Mouse (Mus musculus) adrenal gland, adult 2 months (tissue): ENCODE results near the gene Trim11. TPM values are rescaled to one million over a fixed set of nuclear protein-coding genes. Genes with fewer than 3 reads are reported as not detected.
A peak's percentile ranks its signal among the peaks of the same experiment; 100 is the strongest.
"Not testable (repeated sequence)": the region's sequence is repeated elsewhere in the genome, so short reads cannot be mapped to it uniquely, and the experiment has no call there.

ENCODE experiments used
- DNase-seq: peaks from one replicate; pipeline ENCODE4 v3.0.0; 2021
- long read RNA-seq: library from polyadenylated mRNA; stranded (forward); transcript quantifications from one replicate; pipeline ENCODE4 v2.0.0, GENCODE M21; 2021
- polyA plus RNA-seq: library from polyadenylated mRNA; depleted of rRNA; stranded (reverse); fragments of >200 nt; gene quantifications from 2 replicates; pipeline ENCODE4 v1.2.3, GENCODE M21; 2012; rRNA removed
- total RNA-seq, 2 experiments: library from RNA; stranded (reverse); gene quantifications; 2 replicates each; pipeline ENCODE4 v1.2.3; 2021

Gene Trim11
- total RNA-seq (10 to 100 TPM; 21.3 to 23.4 TPM), polyA plus RNA-seq (45.2 and 45.7 TPM in 2 replicates)
- long read RNA-seq, partial matches to known transcripts: 1 of 29 reads
- long read RNA-seq, other reads (novel, unspliced or antisense): 28 of 29 reads

DNA sequence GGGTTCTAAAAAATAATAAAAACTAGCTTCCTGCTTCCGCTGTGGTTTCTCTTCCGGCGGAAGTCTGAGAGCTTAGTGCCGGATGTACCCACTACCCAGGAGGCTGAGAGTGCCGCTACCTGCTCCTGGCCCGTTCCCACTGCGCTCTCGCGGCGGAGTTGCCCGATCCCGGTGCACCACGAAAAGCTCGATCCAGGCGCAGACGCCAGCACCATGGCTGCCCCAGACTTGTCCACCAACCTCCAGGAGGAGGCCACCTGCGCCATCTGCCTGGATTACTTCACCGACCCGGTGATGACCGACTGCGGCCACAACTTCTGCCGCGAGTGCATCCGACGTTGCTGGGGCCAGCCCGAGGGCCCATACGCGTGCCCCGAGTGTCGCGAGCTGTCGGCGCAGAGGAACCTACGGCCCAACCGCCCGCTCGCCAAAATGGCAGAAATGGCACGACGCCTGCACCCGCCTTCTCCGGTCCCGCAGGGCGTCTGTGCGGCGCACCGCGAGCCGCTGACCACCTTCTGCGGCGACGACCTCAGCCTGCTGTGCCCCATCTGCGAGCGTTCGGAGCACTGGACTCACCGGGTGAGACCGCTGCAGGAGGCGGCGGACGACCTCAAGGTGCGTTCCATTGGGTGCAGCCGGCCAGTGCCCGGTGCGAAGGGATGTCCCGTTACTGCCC lies at the start of gene Trim11:
Trim11 (plus strand) TSS at position 67 of the 679 bp plus-strand sequence.
- DNase-seq: peak; percentile 80

DNA sequence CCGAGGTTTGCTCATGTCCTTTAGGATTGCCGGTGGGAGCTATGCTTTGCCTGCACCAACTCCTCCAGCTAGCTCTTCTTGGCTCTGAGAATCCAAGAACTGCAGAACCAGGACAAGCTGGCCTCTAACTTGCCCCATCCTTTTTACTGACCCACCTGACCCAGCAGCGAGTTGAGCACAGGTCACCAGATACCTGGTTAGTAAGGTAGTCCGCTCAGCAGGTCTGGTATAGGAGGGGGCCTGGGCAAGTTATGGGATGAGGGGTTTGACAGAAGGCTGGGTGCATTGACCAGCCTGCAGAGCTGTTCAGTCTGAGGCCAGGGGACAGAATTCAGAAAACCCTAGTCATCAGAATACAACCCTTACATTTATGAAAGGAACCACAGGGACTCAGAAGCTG lies 48.8 kb upstream of the Trim11 start:
- no peak for DNase-seq

DNA sequence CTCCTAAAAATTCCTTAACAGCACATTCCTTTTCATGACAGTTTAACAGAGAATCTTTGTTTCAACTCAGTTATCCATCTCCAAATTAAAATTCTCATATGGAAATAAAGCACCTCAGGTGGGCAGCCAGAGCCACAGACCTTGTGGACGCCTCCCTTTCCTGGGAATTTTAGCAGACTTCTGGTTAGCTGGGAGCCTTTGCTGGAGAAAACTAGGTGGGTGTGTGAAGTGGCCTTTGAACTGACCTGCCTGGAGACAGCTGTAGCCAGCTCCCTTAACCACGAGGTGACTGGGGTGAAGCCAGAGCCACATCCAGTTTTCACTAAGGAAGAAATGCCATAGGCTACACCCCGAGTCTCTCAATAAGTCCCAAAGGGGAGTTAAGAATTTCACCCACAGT lies 48.3 kb upstream of the Trim11 start:
- DNase-seq: no peak

DNA sequence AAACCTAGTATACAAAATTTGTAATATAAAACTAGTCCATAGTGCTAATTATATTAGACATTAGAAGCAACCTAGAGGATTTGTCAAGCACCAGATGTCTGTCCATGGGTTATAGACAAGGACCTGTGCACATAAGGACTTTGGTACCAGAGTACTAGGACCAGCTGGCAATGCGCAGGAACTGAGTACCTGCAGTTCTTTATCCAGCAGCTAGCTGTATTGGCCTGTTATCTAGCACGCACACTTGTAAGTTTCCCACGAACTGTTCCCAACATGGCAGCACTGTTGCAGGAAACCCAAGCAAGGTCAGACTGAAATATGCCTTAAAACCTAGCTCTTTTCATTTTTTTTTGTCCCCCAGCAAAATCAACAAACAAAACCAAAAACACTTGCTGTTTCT lies 47.6 kb upstream of the Trim11 start:
- DNase-seq: no peak

DNA sequence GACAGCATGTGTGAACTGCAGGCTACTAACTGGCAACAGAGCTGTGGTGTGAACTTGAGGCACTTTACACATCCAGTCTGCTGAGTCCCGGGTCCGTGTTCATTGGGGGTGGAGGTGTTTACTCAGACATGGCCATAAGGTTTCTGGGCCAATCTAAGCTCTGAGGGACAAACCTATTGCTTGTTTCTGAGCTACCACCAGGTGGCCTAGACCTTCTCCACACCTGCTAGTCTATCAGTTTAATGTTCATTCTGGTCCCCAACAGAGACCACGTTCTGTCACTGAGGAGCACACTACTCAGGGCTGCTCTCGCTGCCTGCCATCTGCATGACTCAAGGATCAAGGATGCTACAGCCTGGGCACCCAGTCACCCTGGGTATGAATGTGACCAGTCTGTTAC lies 46.3 kb upstream of the Trim11 start:
- DNase-seq: no peak

DNA sequence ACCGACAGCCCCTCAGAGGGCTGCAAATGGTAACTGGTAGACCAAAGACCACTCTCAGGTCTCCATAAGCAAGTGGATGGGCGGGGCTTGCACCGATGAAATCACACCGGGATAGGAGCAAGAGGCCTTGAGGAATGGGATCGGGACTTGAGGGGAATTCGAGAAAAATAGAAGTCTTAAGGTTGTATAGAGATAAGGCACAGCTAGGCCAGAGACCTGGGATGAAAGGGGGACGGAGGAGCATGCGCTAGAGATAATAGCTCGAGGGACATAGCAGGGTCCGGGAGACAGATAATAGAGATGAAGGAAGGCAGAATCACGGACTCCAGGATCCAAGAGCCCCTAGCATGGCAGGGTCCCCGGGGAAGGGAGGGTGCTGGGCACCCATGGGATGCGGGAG lies 40.0 kb upstream of the Trim11 start:
- DNase-seq: peak; percentile 31

DNA sequence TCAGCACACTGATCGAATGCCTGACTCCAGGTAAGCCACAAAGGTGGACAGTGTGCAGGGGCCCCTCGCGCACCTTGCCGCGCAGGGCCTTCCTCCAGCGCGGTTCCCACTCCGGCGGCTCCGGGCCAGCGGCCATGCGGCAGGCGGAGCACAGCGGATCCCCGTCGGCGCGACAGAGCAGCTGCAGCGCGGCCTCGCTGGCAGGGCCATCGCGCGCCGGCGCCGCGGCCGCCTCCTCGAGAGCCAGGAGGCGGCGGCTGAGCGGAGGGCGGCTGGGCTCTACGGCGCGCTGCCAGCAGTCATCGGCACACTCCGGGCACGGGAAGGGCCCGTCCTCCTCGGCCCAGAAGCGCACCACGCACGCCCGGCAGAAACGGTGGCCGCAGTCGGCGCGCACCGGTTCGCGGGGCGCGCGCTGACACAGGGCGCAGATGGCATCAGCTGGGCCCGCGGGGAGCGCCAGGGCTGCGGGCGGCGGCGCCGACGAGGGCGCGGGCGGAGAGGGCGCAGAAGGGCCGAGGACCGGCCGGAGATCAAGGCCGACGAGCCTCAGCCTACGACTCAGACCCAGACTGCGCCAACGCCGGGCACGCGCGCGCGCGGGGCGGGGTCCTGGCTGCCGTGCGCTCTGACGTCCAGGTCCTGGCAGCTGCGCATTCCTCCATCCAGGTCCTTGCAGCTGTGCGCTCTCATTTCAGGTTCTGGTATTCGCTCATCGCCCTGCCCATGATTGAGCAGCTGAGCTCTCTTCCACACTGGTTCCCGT lies 39.4 kb upstream of the Trim11 start, which contains the start of gene Rnf187:
Rnf187 (minus strand) TSS at position 595 of the 766 bp plus-strand sequence.
- peak; percentile 96 for DNase-seq

DNA sequence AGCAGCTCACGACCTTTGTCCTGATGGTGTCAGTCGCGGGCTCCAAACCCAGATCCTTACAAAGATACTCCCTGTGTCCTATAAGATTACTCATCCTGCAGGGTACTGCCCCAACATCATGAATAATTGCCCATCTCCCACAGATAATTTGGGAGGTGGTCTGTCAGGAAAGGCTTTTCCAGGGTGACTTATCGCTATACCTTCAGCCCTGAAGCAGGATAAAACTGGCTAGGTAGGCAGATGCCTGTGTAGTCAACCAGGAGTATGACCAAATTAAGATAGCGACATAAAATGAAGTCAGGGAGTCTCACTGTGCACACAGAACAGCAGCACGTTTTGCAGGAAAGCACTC lies 38.8 kb upstream of the Trim11 start:
- DNase-seq: no peak

DNA sequence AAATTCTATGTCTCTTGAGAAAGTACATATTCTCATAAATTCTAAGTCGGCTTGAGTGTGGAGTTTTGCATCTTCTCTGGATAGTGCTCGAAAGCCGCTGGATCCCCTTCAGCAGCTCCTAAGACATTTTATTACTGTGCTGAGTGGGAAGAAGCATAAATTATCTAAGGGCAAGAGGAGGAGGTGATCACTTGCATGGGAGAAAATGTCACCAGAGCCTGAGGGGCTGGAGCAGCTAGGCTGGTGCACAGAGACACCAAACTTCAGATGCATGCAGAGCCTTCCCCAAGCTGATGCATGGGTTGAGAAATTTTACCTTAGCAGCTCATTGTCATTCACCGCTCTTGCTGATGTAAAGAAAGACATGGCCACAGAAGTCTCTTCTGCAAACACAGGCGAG lies 33.8 kb upstream of the Trim11 start:
- DNase-seq: no peak

DNA sequence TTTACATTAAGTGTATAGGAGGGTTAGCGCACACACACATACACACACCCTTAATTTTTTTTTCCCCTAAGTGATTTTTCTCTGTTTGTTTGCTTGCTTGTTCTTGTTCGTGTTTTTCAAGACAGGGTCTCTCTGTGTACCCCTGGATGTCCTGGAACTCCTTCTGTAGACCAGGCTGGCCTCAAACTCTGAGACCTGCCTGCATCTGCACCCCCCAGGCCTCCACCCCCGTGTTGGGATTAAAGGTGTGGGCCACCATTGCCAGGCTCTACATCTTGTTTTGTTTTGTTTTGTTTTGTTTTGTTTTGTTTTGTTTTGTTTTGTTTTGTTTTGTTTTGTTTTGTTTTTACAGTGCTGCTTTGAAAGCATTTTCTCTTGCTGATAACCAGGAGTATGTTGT lies 30.6 kb upstream of the Trim11 start:
- DNase-seq: no peak

DNA sequence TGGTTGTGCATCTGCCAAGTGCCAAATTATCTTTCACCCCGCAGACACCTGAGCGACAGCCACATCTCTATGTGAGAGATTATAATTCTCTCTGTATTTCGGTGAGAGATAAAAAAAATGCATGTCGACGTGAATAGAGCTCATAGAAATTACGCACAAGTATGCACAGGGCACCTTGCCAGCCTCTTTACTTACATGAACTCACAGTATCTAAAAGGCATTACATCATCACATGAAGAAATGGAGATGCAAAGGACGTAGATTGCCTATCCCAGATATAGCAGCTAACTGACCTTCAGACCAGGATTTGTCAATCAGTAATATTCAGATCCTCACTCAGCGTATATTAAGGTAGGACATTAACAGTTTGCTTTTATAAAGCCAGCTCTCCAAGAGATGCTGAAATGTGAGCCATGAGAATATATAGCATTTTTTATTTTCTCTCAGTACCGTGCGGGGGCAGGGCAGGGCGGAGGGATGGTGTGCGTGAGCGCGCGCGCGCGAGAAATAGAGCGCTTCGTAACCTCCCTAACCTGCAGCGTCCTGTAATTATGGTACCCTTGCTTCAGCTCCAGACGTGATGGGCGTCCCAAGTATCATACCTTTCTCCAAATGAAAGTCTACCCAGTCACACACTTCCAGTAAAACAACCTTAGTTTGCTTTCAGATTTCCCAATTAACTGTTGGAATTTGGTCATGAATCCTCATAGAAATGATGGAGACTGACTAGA lies 29.9 kb upstream of the Trim11 start:
- no peak for DNase-seq

DNA sequence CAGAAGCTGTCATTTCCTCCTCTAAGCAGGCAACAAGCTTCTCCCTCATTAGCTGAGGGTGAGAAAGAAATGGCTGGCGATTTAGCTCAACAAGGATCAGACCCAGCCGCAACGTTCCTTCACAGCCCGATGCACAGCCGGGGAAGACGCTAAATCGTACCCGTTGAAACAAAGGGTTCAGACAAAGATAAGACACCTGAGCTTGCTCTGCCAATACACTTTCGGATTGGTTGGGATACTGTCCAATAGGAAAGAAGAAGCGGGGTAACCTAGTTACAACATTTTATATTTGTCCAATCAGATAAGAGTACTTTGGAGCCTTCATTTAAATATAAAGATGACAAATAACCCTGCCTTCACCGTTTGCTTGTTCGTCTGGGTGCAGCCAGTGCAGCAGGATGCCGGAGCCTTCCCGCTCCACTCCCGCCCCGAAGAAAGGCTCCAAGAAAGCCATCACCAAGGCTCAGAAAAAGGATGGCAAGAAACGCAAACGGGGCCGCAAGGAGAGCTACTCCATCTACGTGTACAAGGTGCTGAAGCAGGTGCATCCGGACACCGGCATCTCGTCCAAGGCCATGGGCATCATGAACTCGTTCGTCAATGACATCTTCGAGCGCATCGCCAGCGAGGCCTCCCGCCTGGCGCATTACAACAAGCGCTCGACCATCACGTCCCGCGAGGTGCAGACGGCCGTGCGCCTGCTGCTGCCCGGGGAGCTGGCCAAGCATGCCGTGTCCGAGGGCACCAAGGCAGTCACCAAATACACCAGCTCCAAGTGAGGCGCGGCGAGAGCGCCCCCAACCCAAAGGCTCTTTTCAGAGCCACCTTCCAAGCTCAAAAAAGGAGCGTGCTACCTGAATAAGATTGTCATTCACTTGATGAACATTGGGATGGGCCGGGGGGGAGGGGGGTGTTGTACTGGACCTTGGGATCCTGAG lies 29.1 kb upstream of the Trim11 start, which contains the start of gene Hist3h2ba:
Hist3h2ba (plus strand) TSS at position 379 of the 938 bp plus-strand sequence.
- peak; percentile 54 for DNase-seq

DNA sequence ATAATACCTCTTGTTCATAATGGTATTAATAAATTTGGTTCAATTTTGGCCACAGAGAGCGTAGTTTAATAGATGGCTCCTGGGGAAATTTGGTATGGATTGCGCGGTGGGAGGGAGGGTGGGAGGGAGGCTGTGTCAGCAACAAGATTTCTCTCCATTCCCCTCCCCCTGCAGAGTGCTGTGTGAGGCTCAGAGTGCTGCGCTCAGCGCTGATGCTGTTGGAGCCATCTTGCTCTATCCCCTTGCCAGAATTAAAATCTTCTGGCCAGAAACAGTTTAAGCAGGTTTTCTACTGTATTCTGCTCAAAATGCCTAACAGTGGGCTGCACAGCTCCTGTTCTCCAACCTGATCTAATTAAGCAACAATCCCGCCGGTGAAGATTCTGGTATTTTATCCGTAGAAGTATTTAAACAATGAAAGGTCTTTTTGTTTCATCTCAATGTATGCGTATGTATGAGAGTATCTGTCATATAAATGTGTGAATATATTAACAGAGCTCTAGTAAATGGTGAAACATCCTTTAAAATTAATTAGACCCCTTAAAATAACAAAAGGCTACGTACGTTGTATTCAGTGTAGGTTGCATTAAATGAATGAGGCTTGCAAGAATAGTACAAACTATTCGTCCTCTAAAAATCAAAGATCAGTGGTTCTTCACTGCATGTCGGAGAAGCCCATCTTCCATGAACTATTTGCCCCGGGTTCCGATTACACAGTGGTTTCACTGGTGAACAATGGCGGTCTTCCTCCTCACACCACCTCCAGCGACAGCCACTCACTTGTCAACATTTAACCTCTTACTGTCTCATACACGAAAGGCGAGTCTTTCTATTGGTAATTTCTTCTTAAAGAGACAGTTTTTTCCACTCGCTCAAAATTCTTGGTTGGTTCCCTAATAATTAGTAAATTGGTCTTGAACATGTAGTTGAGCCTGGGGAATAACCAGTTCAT lies 28.1 kb upstream of the Trim11 start:
- DNase-seq: no peak

DNA sequence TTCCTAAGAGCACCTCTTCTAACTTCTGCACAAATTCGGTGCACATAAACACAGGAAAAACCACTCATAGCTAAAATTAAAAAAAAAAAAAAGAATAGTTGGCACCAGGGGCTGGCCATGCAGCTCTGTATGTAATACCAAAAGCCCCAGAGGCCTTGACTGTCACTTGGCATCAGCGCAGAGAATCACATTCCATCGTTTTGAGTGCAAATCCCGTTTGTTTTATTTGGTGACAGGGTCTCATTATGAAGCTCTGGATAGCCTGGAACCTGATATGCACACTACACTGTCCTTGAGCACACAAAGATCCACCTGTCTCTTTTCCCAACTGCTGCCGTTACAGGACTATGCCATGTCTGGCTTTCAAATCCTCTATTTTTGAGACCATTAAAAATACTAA lies 26.7 kb upstream of the Trim11 start:
- DNase-seq: no peak

DNA sequence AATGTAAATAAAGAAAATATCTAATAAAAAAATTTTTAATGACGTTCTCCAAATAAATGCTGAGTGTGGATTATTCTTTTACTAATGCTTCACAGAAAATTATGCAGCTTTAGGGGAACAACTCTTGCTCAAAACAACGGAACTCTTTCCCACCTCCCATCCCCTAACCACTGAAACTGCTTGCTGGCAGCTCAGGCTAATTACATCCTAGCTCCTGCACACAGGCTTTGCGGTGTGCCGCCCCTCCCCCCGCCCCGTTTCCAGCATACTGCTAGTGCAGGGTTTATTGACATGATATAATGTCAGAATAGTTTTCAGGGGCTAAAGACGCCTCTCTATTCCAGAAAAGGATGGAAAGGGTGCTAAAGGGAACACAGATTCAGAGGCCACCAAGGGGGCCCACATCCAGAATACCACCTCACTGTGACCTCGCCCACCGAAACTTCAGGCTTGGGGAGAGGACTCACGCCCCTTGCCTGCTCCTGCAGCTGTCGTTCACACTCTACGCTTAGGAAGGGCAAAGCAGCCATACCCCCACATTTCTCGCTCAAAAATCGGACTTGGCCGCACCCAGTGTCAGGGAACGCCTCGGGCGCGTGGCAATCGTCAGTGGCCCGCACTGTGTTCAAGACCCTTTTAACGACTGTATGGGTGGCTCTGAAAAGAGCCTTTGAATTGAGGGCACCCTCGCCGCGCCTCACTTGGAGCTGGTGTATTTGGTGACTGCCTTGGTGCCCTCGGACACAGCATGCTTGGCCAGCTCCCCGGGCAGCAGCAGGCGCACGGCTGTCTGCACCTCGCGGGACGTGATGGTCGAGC lies 24.3 kb upstream of the Trim11 start:
- DNase-seq: peak; percentile 34

DNA sequence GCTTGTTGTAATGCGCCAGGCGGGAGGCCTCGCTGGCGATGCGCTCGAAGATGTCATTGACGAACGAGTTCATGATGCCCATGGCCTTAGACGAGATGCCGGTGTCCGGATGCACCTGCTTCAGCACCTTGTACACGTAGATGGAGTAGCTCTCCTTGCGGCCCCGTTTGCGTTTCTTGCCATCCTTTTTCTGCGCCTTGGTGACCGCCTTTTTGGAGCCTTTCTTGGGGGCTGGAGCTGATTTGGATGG lies 23.8 kb upstream of the Trim11 start:
- not testable (repeated sequence) for DNase-seq

DNA sequence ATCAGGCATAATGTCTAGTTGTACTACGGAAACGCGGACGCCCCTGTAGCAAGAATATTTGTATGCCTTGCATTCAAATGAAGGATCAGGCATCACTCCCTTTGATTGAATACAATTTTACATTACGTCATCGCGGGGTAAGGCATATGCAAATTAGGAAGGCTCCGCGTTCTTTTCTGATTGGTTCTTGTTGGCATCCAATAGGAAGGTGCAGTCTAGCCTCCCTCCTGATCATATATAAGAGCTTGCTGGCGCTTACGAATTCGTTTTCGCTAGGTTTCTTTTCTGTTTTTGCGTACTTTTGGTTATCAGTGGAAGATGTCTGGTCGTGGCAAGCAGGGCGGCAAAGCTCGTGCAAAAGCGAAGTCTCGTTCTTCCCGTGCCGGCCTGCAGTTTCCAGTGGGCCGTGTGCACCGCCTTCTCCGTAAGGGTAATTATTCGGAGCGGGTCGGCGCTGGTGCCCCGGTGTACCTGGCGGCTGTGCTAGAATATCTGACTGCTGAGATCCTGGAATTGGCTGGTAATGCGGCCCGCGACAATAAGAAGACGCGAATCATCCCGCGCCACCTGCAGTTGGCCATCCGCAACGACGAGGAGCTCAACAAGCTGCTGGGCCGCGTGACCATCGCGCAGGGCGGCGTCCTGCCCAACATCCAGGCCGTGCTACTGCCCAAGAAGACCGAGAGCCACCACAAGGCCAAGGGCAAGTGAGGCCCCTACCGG lies 23.3 kb upstream of the Trim11 start, which contains the start of the genes Hist3h2a and Trim17:
Hist3h2a (plus strand) TSS at position 266 of the 723 bp plus-strand sequence.
Trim17 (plus strand) TSS at position 266 of the 723 bp plus-strand sequence.
- DNase-seq: peak; percentile 89

DNA sequence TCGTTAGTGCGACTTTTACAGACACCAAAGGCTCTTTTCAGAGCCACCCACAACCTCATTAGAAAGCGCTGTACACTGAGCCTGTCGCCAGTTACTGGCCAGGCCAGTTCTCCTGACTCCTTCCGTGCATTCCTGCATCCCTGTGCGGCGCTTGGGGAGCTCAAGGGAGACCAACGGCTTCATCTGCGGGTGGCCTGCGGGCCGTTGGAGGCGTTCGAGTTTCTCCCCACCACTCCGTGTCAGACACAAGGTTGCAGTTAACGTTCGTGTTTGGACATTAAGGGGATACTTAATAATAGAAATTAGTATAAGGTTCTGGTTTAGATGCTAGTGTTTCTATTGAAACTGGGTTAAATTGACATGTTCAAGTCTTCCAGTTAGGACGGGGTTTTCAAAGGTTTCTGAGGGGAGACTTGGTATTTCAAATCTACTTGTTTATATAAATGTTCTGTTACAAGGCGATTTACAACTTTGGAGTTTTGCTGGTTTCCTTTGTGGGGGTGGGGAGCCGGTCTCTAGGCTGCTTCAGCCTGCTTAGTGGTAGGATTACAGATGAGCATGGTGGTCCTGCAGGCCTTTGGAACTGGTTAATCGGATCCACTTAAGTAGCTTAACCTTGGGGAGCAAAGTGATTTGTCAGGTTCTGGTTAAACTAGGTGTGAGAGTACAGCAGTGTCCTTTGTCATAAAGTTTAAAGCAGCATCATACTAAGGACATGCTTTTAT lies 22.6 kb upstream of the Trim11 start:
- no peak for DNase-seq
